Mouse (Mus musculus): ENCODE measurements around the gene Prg2.

DNA sequence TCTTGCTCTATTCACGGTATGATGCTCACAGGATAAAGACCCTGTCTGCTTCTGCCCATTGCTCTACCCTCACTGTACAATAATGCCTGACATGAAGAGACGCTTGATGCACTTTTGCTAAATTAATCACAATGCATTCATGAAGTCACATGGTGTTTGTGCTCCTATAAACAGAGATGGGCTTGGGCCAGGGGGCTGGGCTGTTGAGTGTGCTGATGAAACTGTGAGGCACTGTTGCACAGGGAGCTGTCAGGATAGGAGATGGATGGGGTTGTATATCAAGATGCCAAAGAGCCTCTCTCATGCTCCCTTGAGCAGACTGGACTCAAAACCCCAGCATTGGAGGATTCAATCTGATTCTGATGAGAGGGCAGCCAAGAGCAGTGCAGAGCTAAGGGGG is 52.9 kb downstream of the Prg2 start:
- TF ChIP-seq CTCF (IDR thresholded peaks at IDR 0.05; ENCODE audit: low read depth) (no peak), EP300 (optimal IDR thresholded peaks at IDR 0.05) (no peak)

Measured in stomach, postnatal 0 days (tissue).